Mouse (Mus musculus) MEL (cell line): ENCODE data around the gene Rassf6.

Source experiments
- CTCF ChIP-seq, 3 experiments: IDR thresholded peaks in 2 of 3; conservative IDR thresholded peaks in 1 of 3; 2 replicates each; pipeline ENCODE4 v1.5.1; 2011 to 2012; ENCODE audit warnings: low read length in 3 of 3, low read depth in 2 of 3, mild to moderate bottlenecking in 2 of 3, improper control_type of control experiment in 1 of 3, inconsistent platforms in 1 of 3, mixed read lengths in 1 of 3, moderate library complexity in 1 of 3; ENCODE audit not compliant: control insufficient read depth in 1 of 3, insufficient read depth in 1 of 3, poor library complexity in 1 of 3, severe bottlenecking in 1 of 3
- HCFC1 ChIP-seq: IDR thresholded peaks from 2 replicates; pipeline ENCODE4 v1.6.1; 2012; ENCODE audit warnings: low read depth, mild to moderate bottlenecking, inconsistent platforms, low read length, improper control_type of control experiment, moderate library complexity
- JUND ChIP-seq: IDR thresholded peaks from 2 replicates; pipeline ENCODE4 v1.6.1; 2011; ENCODE audit warnings: low read depth, mild to moderate bottlenecking, improper control_type of control experiment, low read length
- MAX ChIP-seq: IDR thresholded peaks from 2 replicates; pipeline ENCODE4 v1.6.1; 2011; ENCODE audit warnings: low read length, improper control_type of control experiment
- MXI1 ChIP-seq: IDR thresholded peaks from 2 replicates; pipeline ENCODE4 v1.6.1; 2011; ENCODE audit warnings: mild to moderate bottlenecking, low read depth, low read length, improper control_type of control experiment
- NRF1 ChIP-seq: IDR thresholded peaks from 2 replicates; pipeline ENCODE4 v1.6.1; 2014; ENCODE audit warnings: low read depth, mild to moderate bottlenecking, inconsistent platforms, low read length, improper control_type of control experiment, moderate library complexity; ENCODE audit not compliant: poor library complexity, insufficient read depth, severe bottlenecking
- POLR2A ChIP-seq, 2 experiments: IDR thresholded peaks; 2 replicates each; pipeline ENCODE4 v1.6.1; 2011 to 2012; ENCODE audit warnings: low read length in 2 of 2, mild to moderate bottlenecking in 2 of 2, control low read depth in 1 of 2, improper control_type of control experiment in 1 of 2, low read depth in 1 of 2, moderate library complexity in 1 of 2; ENCODE audit not compliant: control insufficient read depth in 1 of 2, insufficient read depth in 1 of 2, poor library complexity in 1 of 2
- POLR2AphosphoS2 ChIP-seq: IDR thresholded peaks from 2 replicates; pipeline ENCODE4 v1.6.1; 2011; ENCODE audit warnings: low read length, improper control_type of control experiment

DNA sequence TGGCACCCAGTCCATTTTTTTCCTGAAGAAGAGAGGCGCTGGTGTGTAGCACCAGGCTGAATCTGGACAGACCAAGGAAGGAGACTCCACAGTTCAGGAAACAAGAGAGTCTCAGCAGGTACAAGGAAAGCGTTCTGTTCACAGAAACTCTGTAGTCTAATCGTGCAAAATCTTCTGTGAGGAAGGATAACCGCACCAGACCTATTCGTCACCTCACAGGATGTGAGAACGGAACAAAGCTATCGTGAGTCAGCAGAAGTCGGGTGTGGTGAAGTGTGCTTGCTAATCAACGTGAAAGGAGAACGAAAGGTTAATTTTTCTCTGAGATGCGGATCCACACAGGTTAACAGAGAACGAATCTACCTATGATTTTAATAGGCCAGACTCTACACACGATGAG lies 45.5 kb downstream of the Rassf6 start:
- TF ChIP-seq POLR2A (IDR thresholded peaks at IDR 0.05; ENCODE audit: control insufficient read depth in 1 of 2, insufficient read depth in 1 of 2, low read depth in 1 of 2, low read length in 2 of 2, poor library complexity in 1 of 2) (peak in 1 of 2 experiments; percentile 50; a peak in 1 of 4 replicates), MAX (peak; percentile 64), POLR2AphosphoS2 (no peak), MXI1 (0 out of 2 replicates have a peak, but pooled peaks have one; percentile 21), HCFC1 (no peak), NRF1 (no peak), JUND (peak; percentile 53; the same call in 1 of the 2 replicates), CTCF (IDR thresholded peaks at IDR 0.05 in 2 of 3, conservative IDR thresholded peaks at IDR 0.05 in 1 of 3; ENCODE audit: control insufficient read depth in 1 of 3, insufficient read depth in 1 of 3, low read depth in 2 of 3, low read length in 3 of 3, poor library complexity in 1 of 3, severe bottlenecking in 1 of 3) (no peak)
